Mouse (Mus musculus): ENCODE results near the gene Cebpb. TPM values are rescaled to one million over a fixed set of nuclear protein-coding genes. Genes with fewer than 3 reads are reported as not detected.
"Not testable (repeated sequence)": the region's sequence is repeated elsewhere in the genome, so short reads cannot be mapped to it uniquely, and the experiment has no call there.

Gene Cebpb
- 15.5 and 20.1 TPM in 2 replicates for total RNA-seq (2017)

- ATAC-seq (replicated peaks in 1 of 2; ENCODE audit: insufficient read depth in 1 of 2, low FRiP score in 2 of 2, low TSS enrichment in 1 of 2, low read depth in 1 of 2, poor library complexity in 2 of 2, severe bottlenecking in 2 of 2), result peak in 1 of 2 experiments; percentile 19; a peak in 2 of 4 replicates
These were observed at the start of gene Cebpb for GRCm38 (mm10) chr2:167688498-167689451. Gene Cebpb (plus strand): TSS chr2:167688915.

- no peak; a peak in 1 of 4 replicates for ATAC-seq (replicated peaks in 1 of 2; ENCODE audit: insufficient read depth in 1 of 2, low FRiP score in 2 of 2, low TSS enrichment in 1 of 2, low read depth in 1 of 2, poor library complexity in 2 of 2, severe bottlenecking in 2 of 2)
These were observed 48.4 kb upstream of the Cebpb start for GRCm38 (mm10) chr2:167640279-167640678.

- peak; percentile 81 for ATAC-seq (replicated peaks in 1 of 2; ENCODE audit: insufficient read depth in 1 of 2, low FRiP score in 2 of 2, low TSS enrichment in 1 of 2, low read depth in 1 of 2, poor library complexity in 2 of 2, severe bottlenecking in 2 of 2)
These were observed 47.4 kb upstream of the Cebpb start for GRCm38 (mm10) chr2:167641337-167641736.

- no peak for ATAC-seq (replicated peaks in 1 of 2; ENCODE audit: insufficient read depth in 1 of 2, low FRiP score in 2 of 2, low TSS enrichment in 1 of 2, low read depth in 1 of 2, poor library complexity in 2 of 2, severe bottlenecking in 2 of 2)
These were observed 46.6 kb upstream of the Cebpb start for GRCm38 (mm10) chr2:167642164-167642563.

GRCm38 (mm10) chr2:167643356-167644052 lies 45.2 kb upstream of the Cebpb start:
- ATAC-seq (replicated peaks in 1 of 2; ENCODE audit: insufficient read depth in 1 of 2, low FRiP score in 2 of 2, low TSS enrichment in 1 of 2, low read depth in 1 of 2, poor library complexity in 2 of 2, severe bottlenecking in 2 of 2), result not testable (repeated sequence)

- no peak for ATAC-seq (replicated peaks in 1 of 2; ENCODE audit: insufficient read depth in 1 of 2, low FRiP score in 2 of 2, low TSS enrichment in 1 of 2, low read depth in 1 of 2, poor library complexity in 2 of 2, severe bottlenecking in 2 of 2)
These were observed 42.3 kb upstream of the Cebpb start for GRCm38 (mm10) chr2:167646411-167646810.

- ATAC-seq (replicated peaks in 1 of 2; ENCODE audit: insufficient read depth in 1 of 2, low FRiP score in 2 of 2, low TSS enrichment in 1 of 2, low read depth in 1 of 2, poor library complexity in 2 of 2, severe bottlenecking in 2 of 2), result peak; percentile 13 to 68; a peak in 2 of 4 replicates
These were observed 39.3 kb upstream of the Cebpb start for GRCm38 (mm10) chr2:167649290-167650032.

GRCm38 (mm10) chr2:167651622-167652021 lies 37.1 kb upstream of the Cebpb start:
- ATAC-seq (replicated peaks in 1 of 2; ENCODE audit: insufficient read depth in 1 of 2, low FRiP score in 2 of 2, low TSS enrichment in 1 of 2, low read depth in 1 of 2, poor library complexity in 2 of 2, severe bottlenecking in 2 of 2), result no peak

- ATAC-seq (replicated peaks in 1 of 2; ENCODE audit: insufficient read depth in 1 of 2, low FRiP score in 2 of 2, low TSS enrichment in 1 of 2, low read depth in 1 of 2, poor library complexity in 2 of 2, severe bottlenecking in 2 of 2), result no peak
These were observed 36.0 kb upstream of the Cebpb start for GRCm38 (mm10) chr2:167652694-167653093.

GRCm38 (mm10) chr2:167654911-167655600 lies 33.7 kb upstream of the Cebpb start:
- ATAC-seq (replicated peaks in 1 of 2; ENCODE audit: insufficient read depth in 1 of 2, low FRiP score in 2 of 2, low TSS enrichment in 1 of 2, low read depth in 1 of 2, poor library complexity in 2 of 2, severe bottlenecking in 2 of 2), result no peak

- peak; percentile 75 to 80 for ATAC-seq (replicated peaks in 1 of 2; ENCODE audit: insufficient read depth in 1 of 2, low FRiP score in 2 of 2, low TSS enrichment in 1 of 2, low read depth in 1 of 2, poor library complexity in 2 of 2, severe bottlenecking in 2 of 2)
These were observed 31.9 kb upstream of the Cebpb start for GRCm38 (mm10) chr2:167656629-167657478.

GRCm38 (mm10) chr2:167657973-167658372 lies 30.7 kb upstream of the Cebpb start:
- ATAC-seq (replicated peaks in 1 of 2; ENCODE audit: insufficient read depth in 1 of 2, low FRiP score in 2 of 2, low TSS enrichment in 1 of 2, low read depth in 1 of 2, poor library complexity in 2 of 2, severe bottlenecking in 2 of 2), result no peak

GRCm38 (mm10) chr2:167658712-167659111 lies 30.0 kb upstream of the Cebpb start:
- ATAC-seq (replicated peaks in 1 of 2; ENCODE audit: insufficient read depth in 1 of 2, low FRiP score in 2 of 2, low TSS enrichment in 1 of 2, low read depth in 1 of 2, poor library complexity in 2 of 2, severe bottlenecking in 2 of 2), result no peak

- ATAC-seq (replicated peaks in 1 of 2; ENCODE audit: insufficient read depth in 1 of 2, low FRiP score in 2 of 2, low TSS enrichment in 1 of 2, low read depth in 1 of 2, poor library complexity in 2 of 2, severe bottlenecking in 2 of 2), result no peak
These were observed 29.4 kb upstream of the Cebpb start for GRCm38 (mm10) chr2:167659177-167659846.

- no peak for ATAC-seq (replicated peaks in 1 of 2; ENCODE audit: insufficient read depth in 1 of 2, low FRiP score in 2 of 2, low TSS enrichment in 1 of 2, low read depth in 1 of 2, poor library complexity in 2 of 2, severe bottlenecking in 2 of 2)
These were observed 28.7 kb upstream of the Cebpb start for GRCm38 (mm10) chr2:167659847-167660610.

Data from hematopoietic stem cell, adult 5-6 weeks (primary cell).